Comparison of ENCODE assay signal across 9 mouse cellular contexts in genomic region chr13:109230335-109230987, GRCm38 (mm10).
A peak's percentile ranks its signal among the peaks of the same experiment; 100 is the strongest.
DNase-seq lines count a peak whose midpoint lies in the region; ATAC-seq and TF ChIP-seq lines count a peak whose summit lies in the region.
"Had no signal": no experiment of that assay in that cellular context is flagged by ENCODE, and none has a peak within 500 bp of the region (broad histone marks: within the 10 kb centered on the region; RNA-seq: fewer than 3 reads in every experiment).

No protein-coding gene starts in this region.

- H3K9me3 ChIP-seq in midbrain, embryonic 11.5 days (ENCODE audit: control insufficient read depth, low read length) = no peaks in the 10 kb centered on the region
- H3K9me3 ChIP-seq in midbrain, embryonic 15.5 days = no peaks in the 10 kb centered on the region
- no peaks in the 10 kb centered on the region for H3K9me3 ChIP-seq in stomach, embryonic 15.5 days
- H3K9me3 ChIP-seq in forebrain, postnatal 0 days (ENCODE audit: low read length) = no peaks in the 10 kb centered on the region
- no peaks in the 10 kb centered on the region for H3K9me3 ChIP-seq in forebrain, embryonic 13.5 days (replicated peaks)

- no peaks in the 10 kb centered on the region for H3K27me3 ChIP-seq in midbrain, embryonic 11.5 days (ENCODE audit: control insufficient read depth, insufficient read depth, low read length)
- no peaks in the 10 kb centered on the region for H3K27me3 ChIP-seq in midbrain, embryonic 15.5 days (replicated peaks)
- H3K27me3 ChIP-seq in liver, adult 2 months (ENCODE audit: control insufficient read depth, insufficient read depth, low read length) = no peaks in the 10 kb centered on the region
- no peaks in the 10 kb centered on the region for H3K27me3 ChIP-seq in stomach, embryonic 15.5 days (replicated peaks)
- no peaks in the 10 kb centered on the region for H3K27me3 ChIP-seq in forebrain, postnatal 0 days (ENCODE audit: insufficient read depth, low read length)
- no peaks in the 10 kb centered on the region for H3K27me3 ChIP-seq in forebrain, embryonic 13.5 days

- WGBS in midbrain, embryonic 11.5 days = 61% methylated on average over 13 of the region's 13 CpGs
- 50% methylated on average over 13 of the region's 13 CpGs for WGBS in midbrain, embryonic 15.5 days
- 31% methylated on average over 13 of the region's 13 CpGs for WGBS in liver, adult 2 months
- WGBS in stomach, embryonic 15.5 days = 44% methylated on average over 13 of the region's 13 CpGs
- WGBS in forebrain, postnatal 0 days = 67% methylated on average over 13 of the region's 13 CpGs
- 73% methylated on average over 13 of the region's 13 CpGs for WGBS in forebrain, embryonic 13.5 days

- no peak overlapping the region for H3K4me3 ChIP-seq in midbrain, embryonic 11.5 days (ENCODE audit: low read depth, low read length)
- no peak overlapping the region for H3K4me3 ChIP-seq in midbrain, embryonic 15.5 days
- H3K4me3 ChIP-seq in liver, adult 2 months (ENCODE audit: insufficient read depth, low read depth, low read length) = no peak overlapping the region
- no peak overlapping the region for H3K4me3 ChIP-seq in stomach, embryonic 15.5 days (replicated peaks)
- no peak overlapping the region for H3K4me3 ChIP-seq in left cerebral cortex, adult 2 months
- no peak overlapping the region for H3K4me3 ChIP-seq in forebrain, postnatal 0 days (ENCODE audit: low read depth, low read length)
- H3K4me3 ChIP-seq in forebrain, embryonic 13.5 days = no peak overlapping the region

- no peak overlapping the region for H3K9ac ChIP-seq in midbrain, embryonic 11.5 days (ENCODE audit: low read length)
- H3K9ac ChIP-seq in midbrain, embryonic 15.5 days = no peak overlapping the region
- no peak overlapping the region for H3K9ac ChIP-seq in liver, adult 2 months (ENCODE audit: low read depth, low read length)
- H3K9ac ChIP-seq in stomach, embryonic 15.5 days = no peak overlapping the region
- no peak overlapping the region for H3K9ac ChIP-seq in forebrain, postnatal 0 days
- no peak overlapping the region for H3K9ac ChIP-seq in forebrain, embryonic 13.5 days

- no peak for TF ChIP-seq POLR2A in liver, adult 2 months (IDR thresholded peaks at IDR 0.05; ENCODE audit: extremely low read depth, insufficient read depth, low read length)

- TF ChIP-seq CTCF in liver, adult 2 months (IDR thresholded peaks at IDR 0.05; ENCODE audit: low read depth, low read length) = no peak
- TF ChIP-seq CTCF in left cerebral cortex, adult 2 months (IDR thresholded peaks at IDR 0.05) = no peak
- no peak for TF ChIP-seq CTCF in forebrain, postnatal 0 days (IDR thresholded peaks at IDR 0.05; ENCODE audit: low read depth)

- no peak for DNase-seq in midbrain, embryonic 11.5 days (ENCODE audit: low spot score, missing footprints)
- peak; percentile 13 for DNase-seq in adipocyte (ENCODE audit: low spot score)
- peak; percentile 13 for DNase-seq in liver, adult 2 months (ENCODE audit: extremely low read depth, low read depth, low spot score)
- DNase-seq in left cerebral cortex, adult 2 months (ENCODE audit: extremely low spot score in 1 of 2, low spot score in 2 of 2) = no peak
- no peak for DNase-seq in forebrain, postnatal 0 days
- DNase-seq: kidney, adult 11 months had no signal

- intact Hi-C loops in left cerebral cortex, adult 2 months (cut with DNase I) = loop anchor here (5.0 to 10.0 kb wide), 3 partner anchors 214 to 674 kb away; no protein-coding TSS in a partner anchor

- peak; percentile 59; the same call in 1 of the 2 replicates for ATAC-seq in midbrain, embryonic 11.5 days (ENCODE audit: low FRiP score)
- ATAC-seq in midbrain, embryonic 15.5 days (replicated peaks) = no peak
- ATAC-seq in stomach, embryonic 15.5 days (ENCODE audit: insufficient read depth, low FRiP score, low read depth) = 0 out of 2 replicates have a peak, but pooled peaks have one; percentile 56
- no peak for ATAC-seq in forebrain, postnatal 0 days
- ATAC-seq in forebrain, embryonic 13.5 days = no peak

- no peak overlapping the region for H3K4me2 ChIP-seq in midbrain, embryonic 11.5 days
- H3K4me2 ChIP-seq in midbrain, embryonic 15.5 days = no peak overlapping the region
- peak overlapping the region; percentile 53 for H3K4me2 ChIP-seq in stomach, embryonic 15.5 days
- H3K4me2 ChIP-seq in forebrain, postnatal 0 days (ENCODE audit: low read depth) = no peak overlapping the region
- H3K4me2 ChIP-seq in forebrain, embryonic 13.5 days = no peak overlapping the region

- no peaks in the 10 kb centered on the region; the same call in 1 of the 2 replicates for H3K4me1 ChIP-seq in midbrain, embryonic 11.5 days (ENCODE audit: control insufficient read depth, insufficient read depth, low read length)
- H3K4me1 ChIP-seq in midbrain, embryonic 15.5 days = 0 out of 2 replicates have a peak, but pooled peaks cover 5% of the 10 kb centered on the region
- H3K4me1 ChIP-seq in liver, adult 2 months (ENCODE audit: control insufficient read depth, insufficient read depth, low read length) = no peaks in the 10 kb centered on the region; the same call in 1 of the 2 replicates
- peaks cover 19% of the 10 kb centered on the region for H3K4me1 ChIP-seq in stomach, embryonic 15.5 days
- H3K4me1 ChIP-seq in forebrain, postnatal 0 days (ENCODE audit: insufficient read depth) = no peaks in the 10 kb centered on the region
- 0 out of 2 replicates have a peak, but pooled peaks cover 5% of the 10 kb centered on the region for H3K4me1 ChIP-seq in forebrain, embryonic 13.5 days

- H3K36me3 ChIP-seq in midbrain, embryonic 11.5 days (ENCODE audit: control insufficient read depth, insufficient read depth, low read length) = no peaks in the 10 kb centered on the region
- no peaks in the 10 kb centered on the region for H3K36me3 ChIP-seq in midbrain, embryonic 15.5 days (replicated peaks)
- H3K36me3 ChIP-seq in liver, adult 2 months (ENCODE audit: control insufficient read depth, insufficient read depth, low read length) = no peaks in the 10 kb centered on the region
- H3K36me3 ChIP-seq in stomach, embryonic 15.5 days = no peaks in the 10 kb centered on the region
- no peaks in the 10 kb centered on the region for H3K36me3 ChIP-seq in forebrain, postnatal 0 days (ENCODE audit: insufficient read depth)
- no peaks in the 10 kb centered on the region for H3K36me3 ChIP-seq in forebrain, embryonic 13.5 days (ENCODE audit: poor library complexity, severe bottlenecking)

- H3K79me2 ChIP-seq in liver, adult 2 months (ENCODE audit: control insufficient read depth, insufficient read depth, low read length) = no peaks in the 10 kb centered on the region

- H3K27ac ChIP-seq in midbrain, embryonic 11.5 days (ENCODE audit: low read depth, low read length) = no peak overlapping the region
- no peak overlapping the region for H3K27ac ChIP-seq in midbrain, embryonic 15.5 days
- H3K27ac ChIP-seq in liver, adult 2 months (replicated peaks; ENCODE audit: insufficient read depth, low read depth, low read length) = no peak overlapping the region
- 0 out of 2 replicates have a peak overlapping the region, but pooled peaks have one; percentile 38 for H3K27ac ChIP-seq in stomach, embryonic 15.5 days
- H3K27ac ChIP-seq in left cerebral cortex, adult 2 months = no peak overlapping the region
- H3K27ac ChIP-seq in forebrain, postnatal 0 days (ENCODE audit: low read depth, low read length) = no peak overlapping the region
- no peak overlapping the region for H3K27ac ChIP-seq in forebrain, embryonic 13.5 days

Comparison
In these comparisons a context has a peak if more than half of its experiments do, and no peak if none do; other contexts are left out.
1. ATAC-seq: peak in midbrain, embryonic 11.5 days (single experiment) and stomach, embryonic 15.5 days (single experiment); none in midbrain, embryonic 15.5 days (single experiment), forebrain, postnatal 0 days (single experiment) and forebrain, embryonic 13.5 days (single experiment).
2. DNase-seq: peak in adipocyte (single experiment) and liver, adult 2 months (single experiment); none in midbrain, embryonic 11.5 days (single experiment), left cerebral cortex, adult 2 months (0 of 2) and forebrain, postnatal 0 days (single experiment).